Mouse (Mus musculus): ENCODE data around the gene Dhrs13.
A peak's percentile ranks its signal among the peaks of the same experiment; 100 is the strongest.
"Not testable (repeated sequence)": the region's sequence is repeated elsewhere in the genome, so short reads cannot be mapped to it uniquely, and the experiment has no call there.

The Dhrs13 gene

GRCm38 (mm10) chr11:78044758-78045251 lies 12.7 kb downstream of the Dhrs13 start:
- peak; percentile 92 to 95 for DNase-seq

- not testable (repeated sequence) for DNase-seq
Observed at GRCm38 (mm10) chr11:78048637-78049036, 16.6 kb downstream of the Dhrs13 start.

- DNase-seq = no peak
Observed at GRCm38 (mm10) chr11:78053078-78053477, 21.0 kb downstream of the Dhrs13 start.

GRCm38 (mm10) chr11:78056946-78057345 lies 24.9 kb downstream of the Dhrs13 start:
- DNase-seq = no peak

GRCm38 (mm10) chr11:78059833-78060757 lies 28.0 kb downstream of the Dhrs13 start:
- peak; percentile 58 to 79 for DNase-seq

- no peak for DNase-seq
Observed at GRCm38 (mm10) chr11:78062563-78062962, 30.5 kb downstream of the Dhrs13 start.

GRCm38 (mm10) chr11:78065906-78066305 lies 33.8 kb downstream of the Dhrs13 start:
- DNase-seq = no peak

GRCm38 (mm10) chr11:78066641-78067040 lies 34.6 kb downstream of the Dhrs13 start:
- no peak for DNase-seq

GRCm38 (mm10) chr11:78067566-78067965 lies 35.5 kb downstream of the Dhrs13 start:
- DNase-seq = no peak

- DNase-seq = no peak
Observed at GRCm38 (mm10) chr11:78069130-78069529, 37.0 kb downstream of the Dhrs13 start.

- no peak for DNase-seq
Observed at GRCm38 (mm10) chr11:78069646-78070045, 37.6 kb downstream of the Dhrs13 start.

GRCm38 (mm10) chr11:78071938-78072337 lies 39.9 kb downstream of the Dhrs13 start:
- DNase-seq = no peak

GRCm38 (mm10) chr11:78072425-78073130 lies 40.5 kb downstream of the Dhrs13 start:
- no peak for DNase-seq

GRCm38 (mm10) chr11:78073577-78074276 lies 41.6 kb downstream of the Dhrs13 start:
- DNase-seq = no peak

- no peak for DNase-seq
Observed at GRCm38 (mm10) chr11:78074277-78074652, 42.2 kb downstream of the Dhrs13 start.

GRCm38 (mm10) chr11:78074666-78075065 lies 42.6 kb downstream of the Dhrs13 start:
- DNase-seq = no peak

- DNase-seq = peak; percentile 90 to 91
Observed at GRCm38 (mm10) chr11:78079961-78080921, 48.2 kb downstream of the Dhrs13 start, which contains the start of gene Eral1. TSS of gene Eral1 (minus strand) at chr11:78080383.

GRCm38 (mm10) chr11:78083595-78083994 lies 51.5 kb downstream of the Dhrs13 start:
- DNase-seq = no peak

GRCm38 (mm10) chr11:78086925-78087479 lies 54.9 kb downstream of the Dhrs13 start:
- DNase-seq = no peak

Data from cerebellum, postnatal 25 days (tissue).